Mouse (Mus musculus) small intestine, adult 2 months (tissue): ENCODE results near the gene Syne2.

Source experiments
- CTCF ChIP-seq: fragments of 200-500 bp; IDR thresholded peaks from 2 replicates; pipeline ENCODE4 v1.5.1; 2012; ENCODE audit warnings: low read depth, mild to moderate bottlenecking, control low read depth, inconsistent platforms, low read length, moderate library complexity, mixed read lengths; ENCODE audit not compliant: insufficient replicate concordance, insufficient read length; ENCODE audit errors: extremely low read depth
- POLR2A ChIP-seq: fragments of 200-500 bp; IDR thresholded peaks from 2 replicates; pipeline ENCODE4 v1.6.1; 2012; ENCODE audit warnings: low read depth, mild to moderate bottlenecking, control low read depth, inconsistent platforms, low read length, moderate library complexity

DNA sequence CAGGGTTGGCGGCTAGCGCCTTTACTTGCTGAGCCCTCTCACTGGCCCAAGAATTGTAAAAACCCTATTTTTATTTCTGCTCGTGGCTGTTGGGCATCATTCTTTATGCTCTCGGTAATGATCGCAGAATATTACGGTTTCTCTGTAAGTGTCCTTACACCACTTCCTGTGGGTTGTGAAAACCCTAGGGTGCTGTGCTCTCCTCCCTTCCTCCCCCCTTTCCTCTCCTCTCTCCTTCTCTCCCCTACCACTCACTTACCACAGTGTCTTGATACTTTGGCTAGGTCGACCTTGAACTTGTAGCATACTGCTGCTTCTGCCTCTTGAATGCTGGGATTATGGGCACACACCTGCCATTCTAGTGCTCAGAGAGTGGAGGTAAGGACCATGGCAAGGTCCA lies 7.5 kb downstream of the Syne2 start:
- TF ChIP-seq POLR2A, result no peak
- no peak for TF ChIP-seq CTCF
